Mouse (Mus musculus) liver, adult 2 months (tissue): Measurements from ENCODE around the gene Ticam1.
"Not testable (repeated sequence)": the region's sequence is repeated elsewhere in the genome, so short reads cannot be mapped to it uniquely, and the experiment has no call there.

ENCODE experiments used
- CTCF ChIP-seq: fragments of 200-500 bp; IDR thresholded peaks from 2 replicates; pipeline ENCODE4 v1.5.1; 2011; ENCODE audit warnings: low read depth, low read length, control low read depth
- POLR2A ChIP-seq: fragments of 200-500 bp; IDR thresholded peaks from 2 replicates; pipeline ENCODE4 v1.6.1; 2011; ENCODE audit warnings: low read length, control low read depth; ENCODE audit not compliant: insufficient read depth; ENCODE audit errors: extremely low read depth

DNA sequence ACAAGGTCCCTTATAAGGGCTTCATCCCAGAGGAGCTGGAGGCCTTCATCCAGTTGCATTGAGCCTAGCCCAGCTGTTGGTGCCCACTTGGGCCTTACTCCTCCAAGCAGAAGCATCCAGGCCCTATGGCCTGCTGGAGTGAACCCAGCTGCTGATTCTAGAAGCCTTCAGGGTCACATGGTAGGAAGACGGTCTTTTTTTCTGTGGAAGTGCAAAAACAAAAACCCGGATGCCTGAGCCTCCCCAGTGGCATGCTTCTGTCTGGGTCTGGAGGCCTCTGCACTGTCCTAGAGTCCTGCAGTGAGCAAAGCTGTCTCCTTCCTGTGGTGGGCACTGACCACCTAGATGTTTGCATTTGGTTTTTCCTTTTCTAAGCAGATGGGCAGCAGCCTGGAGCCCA, 17.8 kb downstream of the Ticam1 start:
- not testable (repeated sequence) for TF ChIP-seq POLR2A, CTCF
